Mouse (Mus musculus) heart, postnatal 0 days (tissue): ENCODE results near the gene Spats2l.

Experiments used
- CTCF ChIP-seq: IDR thresholded peaks from 2 replicates; pipeline ENCODE4 v1.5.1; 2016; ENCODE audit warnings: antibody characterized with exemption, control low read depth, low read depth
- EP300 ChIP-seq: IDR thresholded peaks from 2 replicates; pipeline ENCODE4 v1.6.1; 2016; ENCODE audit warnings: antibody characterized with exemption, low read depth

DNA sequence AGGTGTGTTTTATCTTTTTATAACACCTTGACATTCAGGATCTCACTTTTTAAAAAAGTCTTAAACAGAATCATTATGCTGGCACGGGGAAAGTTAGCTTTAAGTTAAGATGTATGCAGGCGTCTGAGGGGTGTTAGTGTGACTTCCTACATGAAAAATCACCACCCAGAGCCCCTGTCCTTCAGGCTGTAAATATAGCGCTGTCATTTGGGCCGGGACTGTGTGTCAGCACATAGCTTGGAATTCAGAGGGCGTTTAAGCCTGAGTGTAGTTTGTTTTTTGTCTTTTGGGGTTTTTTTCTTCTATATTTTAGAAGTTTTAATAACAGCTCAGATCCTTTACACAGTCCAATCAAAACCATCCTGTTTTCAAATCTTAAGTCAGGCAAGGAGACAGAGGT, 115.8 kb downstream of the Spats2l start:
- TF ChIP-seq CTCF (no peak), EP300 (no peak)
